Mouse (Mus musculus) lung, embryonic 14.5 days (tissue): Measurements from ENCODE around the gene Gclc. TPM values are rescaled to one million over a fixed set of nuclear protein-coding genes. Genes with fewer than 3 reads are reported as not detected.

Experiments
- ATAC-seq: fragments of 200-750 bp; cut with Nextera tagmentation; 2 replicates; pipeline ENCODE4 v1.8.0; 2017; ENCODE audit warnings: mild to moderate bottlenecking, moderate TSS enrichment, moderate library complexity; ENCODE audit not compliant: insufficient read depth
- DNase-seq: peaks from one replicate; pipeline ENCODE4 v3.0.0-alpha.2; 2015
- H3K27ac ChIP-seq: fragments of 300-500 bp; sonication (generic); 2 replicates; pipeline ENCODE4 v1.5.1; 2014; ENCODE audit warnings: low read depth, mild to moderate bottlenecking, moderate library complexity
- H3K27me3 ChIP-seq: fragments of 300-500 bp; sonication (generic); 2 replicates; pipeline ENCODE4 v1.6.1; 2014; ENCODE audit warnings: low read length, control low read depth; ENCODE audit not compliant: insufficient read depth
- H3K36me3 ChIP-seq: fragments of 300-500 bp; sonication (generic); 2 replicates; pipeline ENCODE4 v1.6.1; 2014; ENCODE audit warnings: control low read depth; ENCODE audit not compliant: insufficient read depth
- H3K4me1 ChIP-seq: fragments of 300-500 bp; sonication (generic); 2 replicates; pipeline ENCODE4 v1.6.1; 2014; ENCODE audit warnings: antibody characterized with exemption, control low read depth; ENCODE audit not compliant: insufficient read depth
- H3K4me2 ChIP-seq: fragments of 300-500 bp; sonication (generic); 2 replicates; pipeline ENCODE4 v1.6.1; 2014; ENCODE audit warnings: mild to moderate bottlenecking
- H3K4me3 ChIP-seq: fragments of 300-500 bp; sonication (generic); 2 replicates; pipeline ENCODE4 v1.5.1; 2014; ENCODE audit warnings: low read depth, low read length
- H3K9ac ChIP-seq: fragments of 300-500 bp; sonication (generic); 2 replicates; pipeline ENCODE4 v1.6.1; 2014
- H3K9me3 ChIP-seq: fragments of 300-500 bp; sonication (generic); 2 replicates; pipeline ENCODE4 v1.6.1; 2016; ENCODE audit warnings: low read depth, low read length, control low read depth
- CTCF ChIP-seq: IDR thresholded peaks from 2 replicates; pipeline ENCODE4 v1.5.1; 2016; ENCODE audit warnings: antibody characterized with exemption, low read depth
- WGBS: fragments of 180-500 bp; shearing (Covaris S2); extraction: QIAGEN DNeasy Blood & Tissue Kit; methylation state at CpG from one replicate; pipeline ENCODE4 v1.1.7; 2014; 5-methylcytosine and 5-hydroxymethylcytosine counted together
- polyA plus RNA-seq: library from polyadenylated mRNA; unstranded; fragments of >200 nt; fragmentation: Nextera tagmentation; extraction: Ambion mirVana; gene quantifications from 2 replicates; pipeline ENCODE4 v1.2.1, GENCODE M21; 2014

Gene Gclc
- polyA plus RNA-seq, 1 experiment from 2014 or later = 21.2 TPM

- DNase-seq = no peak
- no peak overlapping the region for H3K4me2 ChIP-seq
Measured at GRCm38 (mm10) chr9:77783006-77783405, 28.7 kb downstream of the Gclc start.

GRCm38 (mm10) chr9:77785466-77785865 is 31.1 kb downstream of the Gclc start:
- Histone ChIP-seq H3K4me2 (no peak overlapping the region), H3K27ac (no peak overlapping the region), H3K4me1 (no peaks in the 10 kb centered on the region), H3K9me3 (no peaks in the 10 kb centered on the region), H3K4me3 (no peak overlapping the region), H3K27me3 (no peaks in the 10 kb centered on the region), H3K36me3 (peaks cover 50% of the 10 kb centered on the region), H3K9ac (no peak overlapping the region)
- ATAC-seq (no peak), DNase-seq (no peak)
- WGBS = 87% methylated on average over 8 of the region's 8 CpGs
- TF ChIP-seq CTCF = no peak

More at GRCm38 (mm10) chr9:77783006-77783405, 28.7 kb downstream of the Gclc start:
- no peaks in the 10 kb centered on the region for H3K9me3 ChIP-seq
- H3K4me1 ChIP-seq = no peaks in the 10 kb centered on the region
- ATAC-seq = no peak
- H3K27me3 ChIP-seq = no peaks in the 10 kb centered on the region
- 0 out of 2 replicates have a peak overlapping the region, but pooled peaks have one; percentile 3 for H3K27ac ChIP-seq
- H3K9ac ChIP-seq = no peak overlapping the region
- H3K4me3 ChIP-seq = no peak overlapping the region
- 81% methylated on average over 13 of the region's 13 CpGs for WGBS
- TF ChIP-seq CTCF = no peak
- H3K36me3 ChIP-seq = peaks cover 55% of the 10 kb centered on the region

- no peak overlapping the region for H3K4me3 ChIP-seq
- no peak for DNase-seq
- peaks cover 70% of the 10 kb centered on the region for H3K36me3 ChIP-seq
- 88% methylated on average over 7 of the region's 7 CpGs for WGBS
- H3K4me2 ChIP-seq = no peak overlapping the region
- H3K27me3 ChIP-seq = no peaks in the 10 kb centered on the region
- H3K9ac ChIP-seq = no peak overlapping the region
- no peak for ATAC-seq
- no peaks in the 10 kb centered on the region for H3K9me3 ChIP-seq
- H3K27ac ChIP-seq = no peak overlapping the region
- no peaks in the 10 kb centered on the region for H3K4me1 ChIP-seq
- TF ChIP-seq CTCF = no peak
Measured at GRCm38 (mm10) chr9:77787936-77788335, 33.6 kb downstream of the Gclc start.

GRCm38 (mm10) chr9:77789615-77790348 is 35.4 kb downstream of the Gclc start:
- Histone ChIP-seq H3K27ac (no peak overlapping the region), H3K9me3 (no peaks in the 10 kb centered on the region), H3K36me3 (peaks cover 73% of the 10 kb centered on the region), H3K27me3 (no peaks in the 10 kb centered on the region), H3K9ac (no peak overlapping the region), H3K4me3 (no peak overlapping the region), H3K4me1 (no peaks in the 10 kb centered on the region), H3K4me2 (no peak overlapping the region)
- no peak for TF ChIP-seq CTCF
- ATAC-seq (peak; percentile 75; the same call in 1 of the 2 replicates), DNase-seq (peak; percentile 85)
- WGBS = 71% methylated on average over 12 of the region's 12 CpGs

GRCm38 (mm10) chr9:77793838-77794237 is 39.5 kb downstream of the Gclc start:
- no peak for TF ChIP-seq CTCF
- WGBS = 61% methylated on average over 3 of the region's 3 CpGs
- no peak for DNase-seq
- H3K4me3 ChIP-seq = no peak overlapping the region
- no peak overlapping the region for H3K9ac ChIP-seq
- no peaks in the 10 kb centered on the region for H3K4me1 ChIP-seq
- no peak overlapping the region for H3K4me2 ChIP-seq
- no peak for ATAC-seq
- peaks cover 45% of the 10 kb centered on the region; the same call in 1 of the 2 replicates for H3K36me3 ChIP-seq
- no peaks in the 10 kb centered on the region for H3K9me3 ChIP-seq
- H3K27ac ChIP-seq = no peak overlapping the region
- H3K27me3 ChIP-seq = no peaks in the 10 kb centered on the region

GRCm38 (mm10) chr9:77802461-77802860 is 48.1 kb downstream of the Gclc start:
- Histone ChIP-seq H3K4me2 (no peak overlapping the region), H3K9ac (no peak overlapping the region), H3K27ac (no peak overlapping the region), H3K36me3 (no peaks in the 10 kb centered on the region), H3K9me3 (no peaks in the 10 kb centered on the region), H3K4me3 (no peak overlapping the region), H3K27me3 (no peaks in the 10 kb centered on the region), H3K4me1 (no peaks in the 10 kb centered on the region; the same call in 1 of the 2 replicates)
- DNase-seq (peak; percentile 73), ATAC-seq (no peak)
- peak; percentile 60 for TF ChIP-seq CTCF
- WGBS = 49% methylated on average over 7 of the region's 7 CpGs

- 34% methylated on average over 3 of the region's 3 CpGs for WGBS
- H3K27me3 ChIP-seq = no peaks in the 10 kb centered on the region
- H3K4me2 ChIP-seq = peak overlapping the region; percentile 60
- no peaks in the 10 kb centered on the region for H3K36me3 ChIP-seq
- H3K4me3 ChIP-seq = peak overlapping the region; percentile 25; the same call in 1 of the 2 replicates
- no peak for TF ChIP-seq CTCF
- peak overlapping the region; percentile 18; the same call in 1 of the 2 replicates for H3K27ac ChIP-seq
- no peaks in the 10 kb centered on the region for H3K9me3 ChIP-seq
- no peaks in the 10 kb centered on the region; the same call in 1 of the 2 replicates for H3K4me1 ChIP-seq
- peak; percentile 26; the same call in 1 of the 2 replicates for ATAC-seq
- peak overlapping the region; percentile 32 for H3K9ac ChIP-seq
- DNase-seq = no peak
Measured at GRCm38 (mm10) chr9:77806426-77806825, 52.1 kb downstream of the Gclc start.
